Mouse (Mus musculus) liver, postnatal 0 days (tissue): Measurements from ENCODE around the gene Fpr2.

Experiments used
- CTCF ChIP-seq: sonication (generic); IDR thresholded peaks from 2 replicates; pipeline ENCODE4 v1.5.1; 2016; ENCODE audit warnings: antibody characterized with exemption, low read depth
- EP300 ChIP-seq: IDR thresholded peaks from 2 replicates; pipeline ENCODE4 v1.6.1; 2016; ENCODE audit warnings: antibody characterized with exemption, low read depth, mild to moderate bottlenecking

DNA sequence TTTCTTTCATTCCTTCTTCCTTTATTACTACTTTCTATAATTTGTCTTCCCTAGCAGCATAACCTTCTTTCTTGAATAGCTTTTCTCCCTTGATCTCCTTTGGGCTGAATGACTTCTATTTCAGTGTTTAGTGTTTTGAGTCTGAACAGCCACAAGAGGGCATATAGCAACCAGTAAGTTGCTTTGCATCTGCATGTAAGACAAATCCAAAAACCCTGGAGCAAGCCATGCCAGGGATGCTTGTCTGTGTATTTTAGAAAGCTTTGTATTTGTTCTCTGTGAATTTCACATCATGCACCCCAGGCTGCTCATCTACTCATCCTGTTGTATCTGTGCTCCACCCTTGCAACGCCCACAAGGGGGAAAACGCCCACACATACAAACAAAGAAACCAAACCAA lies 11.6 kb downstream of the Fpr2 start:
- no peak for TF ChIP-seq EP300
- peak; percentile 48 for TF ChIP-seq CTCF
